Mouse (Mus musculus): Measurements from ENCODE around the gene Alx1. TPM values are rescaled to one million over a fixed set of nuclear protein-coding genes. Genes with fewer than 3 reads are reported as not detected.
A peak's percentile ranks its signal among the peaks of the same experiment; 100 is the strongest.

Alx1 gene
- polyA plus RNA-seq, 1 experiment = 2.0 TPM

GRCm38 (mm10) chr10:103027931-103028252 is 2.1 kb downstream of the Alx1 start:
- TF ChIP-seq MYOG (IDR thresholded peaks at IDR 0.05; ENCODE audit: control insufficient read depth in 1 of 3, insufficient read depth in 1 of 3, insufficient read length in 2 of 3, low read depth in 2 of 3) (no peak), CEBPB (IDR thresholded peaks at IDR 0.05; ENCODE audit: insufficient read depth, poor library complexity, severe bottlenecking) (no peak), MYOD1 (IDR thresholded peaks at IDR 0.05; ENCODE audit: control insufficient read depth in 1 of 3, insufficient read length in 2 of 3, low read depth in 2 of 3) (no peak), SRF (IDR thresholded peaks at IDR 0.05; ENCODE audit: control insufficient read depth, insufficient read length, low read depth) (no peak), POLR2AphosphoS2 (IDR thresholded peaks at IDR 0.05; ENCODE audit: insufficient read length, low read depth) (no peak), TCF3 (IDR thresholded peaks at IDR 0.05; ENCODE audit: insufficient read length, low read depth) (no peak), POLR2A (IDR thresholded peaks at IDR 0.05; ENCODE audit: insufficient read length, low read depth) (no peak), REST (IDR thresholded peaks at IDR 0.05; ENCODE audit: insufficient read depth, insufficient read length) (no peak), MAX (IDR thresholded peaks at IDR 0.05; ENCODE audit: low read depth) (no peak), USF1 (IDR thresholded peaks at IDR 0.05; ENCODE audit: low read depth) (no peak), E2F4 (IDR thresholded peaks at IDR 0.05; ENCODE audit: insufficient read depth) (no peak), TCF12 (IDR thresholded peaks at IDR 0.05; ENCODE audit: insufficient read depth, poor library complexity, severe bottlenecking) (no peak)

GRCm38 (mm10) chr10:103027226-103027930 is 2.6 kb downstream of the Alx1 start:
- TF ChIP-seq POLR2A (IDR thresholded peaks at IDR 0.05; ENCODE audit: insufficient read length, low read depth) = no peak
- TF ChIP-seq MYOD1 (IDR thresholded peaks at IDR 0.05; ENCODE audit: control insufficient read depth in 1 of 3, insufficient read length in 2 of 3, low read depth in 2 of 3) = no peak
- no peak for TF ChIP-seq TCF12 (IDR thresholded peaks at IDR 0.05; ENCODE audit: insufficient read depth, poor library complexity, severe bottlenecking)
- no peak for TF ChIP-seq E2F4 (IDR thresholded peaks at IDR 0.05; ENCODE audit: insufficient read depth)
- no peak for TF ChIP-seq USF1 (IDR thresholded peaks at IDR 0.05; ENCODE audit: low read depth)
- no peak for TF ChIP-seq POLR2AphosphoS2 (IDR thresholded peaks at IDR 0.05; ENCODE audit: insufficient read length, low read depth)
- no peak for TF ChIP-seq REST (IDR thresholded peaks at IDR 0.05; ENCODE audit: insufficient read depth, insufficient read length)
- TF ChIP-seq CEBPB (IDR thresholded peaks at IDR 0.05; ENCODE audit: insufficient read depth, poor library complexity, severe bottlenecking) = no peak
- TF ChIP-seq TCF3 (IDR thresholded peaks at IDR 0.05; ENCODE audit: insufficient read length, low read depth) = no peak
- no peak for TF ChIP-seq MYOG (IDR thresholded peaks at IDR 0.05; ENCODE audit: control insufficient read depth in 1 of 3, insufficient read depth in 1 of 3, insufficient read length in 2 of 3, low read depth in 2 of 3)
- no peak for TF ChIP-seq MAX (IDR thresholded peaks at IDR 0.05; ENCODE audit: low read depth)
- no peak for TF ChIP-seq SRF (IDR thresholded peaks at IDR 0.05; ENCODE audit: control insufficient read depth, insufficient read length, low read depth)
- H3K4me2 ChIP-seq (ENCODE audit: low read depth) = peak overlapping the region; percentile 30
- H3ac ChIP-seq (ENCODE audit: control insufficient read depth, insufficient read length) = no peak overlapping the region
- peak overlapping the region; percentile 23 for H3K4me3 ChIP-seq
- no peaks in the 10 kb centered on the region for H3K79me2 ChIP-seq (ENCODE audit: control insufficient read depth, insufficient read depth)
- H3K36me3 ChIP-seq (ENCODE audit: control insufficient read depth, insufficient read depth) = no peaks in the 10 kb centered on the region
- H3K27me3 ChIP-seq (ENCODE audit: control insufficient read depth, insufficient read depth, insufficient read length) = no peaks in the 10 kb centered on the region

More at GRCm38 (mm10) chr10:103027931-103028252, 2.1 kb downstream of the Alx1 start:
- Histone ChIP-seq H3K27me3 (ENCODE audit: control insufficient read depth, insufficient read depth, insufficient read length) (no peaks in the 10 kb centered on the region), H3K4me2 (ENCODE audit: low read depth) (peak overlapping the region; percentile 4), H3K4me3 (peak overlapping the region; percentile 23), H3ac (ENCODE audit: control insufficient read depth, insufficient read length) (no peak overlapping the region), H3K79me2 (ENCODE audit: control insufficient read depth, insufficient read depth) (no peaks in the 10 kb centered on the region), H3K36me3 (ENCODE audit: control insufficient read depth, insufficient read depth) (no peaks in the 10 kb centered on the region)

GRCm38 (mm10) chr10:103026636-103027225 is 3.3 kb downstream of the Alx1 start:
- TF ChIP-seq MYOG (IDR thresholded peaks at IDR 0.05; ENCODE audit: control insufficient read depth in 1 of 3, insufficient read depth in 1 of 3, insufficient read length in 2 of 3, low read depth in 2 of 3) (no peak), MAX (IDR thresholded peaks at IDR 0.05; ENCODE audit: low read depth) (no peak), POLR2A (IDR thresholded peaks at IDR 0.05; ENCODE audit: insufficient read length, low read depth) (no peak), SRF (IDR thresholded peaks at IDR 0.05; ENCODE audit: control insufficient read depth, insufficient read length, low read depth) (no peak)
- H3K79me2 ChIP-seq (ENCODE audit: control insufficient read depth, insufficient read depth) = no peaks in the 10 kb centered on the region
- peak overlapping the region; percentile 23 for H3K4me3 ChIP-seq
- H3K4me2 ChIP-seq (ENCODE audit: low read depth) = peak overlapping the region; percentile 30
- H3ac ChIP-seq (ENCODE audit: control insufficient read depth, insufficient read length) = no peak overlapping the region
- no peaks in the 10 kb centered on the region for H3K27me3 ChIP-seq (ENCODE audit: control insufficient read depth, insufficient read depth, insufficient read length)
- H3K36me3 ChIP-seq (ENCODE audit: control insufficient read depth, insufficient read depth) = no peaks in the 10 kb centered on the region

GRCm38 (mm10) chr10:103002556-103002955 is 27.5 kb downstream of the Alx1 start:
- H3ac ChIP-seq (ENCODE audit: control insufficient read depth, insufficient read length) = no peak overlapping the region
- no peak overlapping the region for H3K4me2 ChIP-seq (ENCODE audit: low read depth)
- H3K36me3 ChIP-seq (ENCODE audit: control insufficient read depth, insufficient read depth) = no peaks in the 10 kb centered on the region
- TF ChIP-seq MAX (IDR thresholded peaks at IDR 0.05; ENCODE audit: low read depth) (no peak), E2F4 (IDR thresholded peaks at IDR 0.05; ENCODE audit: insufficient read depth) (no peak), MYOG (IDR thresholded peaks at IDR 0.05; ENCODE audit: control insufficient read depth in 1 of 3, insufficient read depth in 1 of 3, insufficient read length in 2 of 3, low read depth in 2 of 3) (no peak), TCF3 (IDR thresholded peaks at IDR 0.05; ENCODE audit: insufficient read length, low read depth) (no peak), TCF12 (IDR thresholded peaks at IDR 0.05; ENCODE audit: insufficient read depth, poor library complexity, severe bottlenecking) (no peak), USF1 (IDR thresholded peaks at IDR 0.05; ENCODE audit: low read depth) (no peak), SRF (IDR thresholded peaks at IDR 0.05; ENCODE audit: control insufficient read depth, insufficient read length, low read depth) (no peak), POLR2AphosphoS2 (IDR thresholded peaks at IDR 0.05; ENCODE audit: insufficient read length, low read depth) (no peak), MYOD1 (IDR thresholded peaks at IDR 0.05; ENCODE audit: control insufficient read depth in 1 of 3, insufficient read length in 2 of 3, low read depth in 2 of 3) (no peak), CEBPB (IDR thresholded peaks at IDR 0.05; ENCODE audit: insufficient read depth, poor library complexity, severe bottlenecking) (no peak), POLR2A (IDR thresholded peaks at IDR 0.05; ENCODE audit: insufficient read length, low read depth) (no peak), REST (IDR thresholded peaks at IDR 0.05; ENCODE audit: insufficient read depth, insufficient read length) (no peak)
- H3K27me3 ChIP-seq (ENCODE audit: control insufficient read depth, insufficient read depth, insufficient read length) = no peaks in the 10 kb centered on the region
- H3K4me3 ChIP-seq = no peak overlapping the region
- H3K79me2 ChIP-seq (ENCODE audit: control insufficient read depth, insufficient read depth) = no peaks in the 10 kb centered on the region
